Mouse (Mus musculus) midbrain, postnatal 0 days (tissue): Measurements from ENCODE around the gene Tnfsf10. TPM values are rescaled to one million over a fixed set of nuclear protein-coding genes. Genes with fewer than 3 reads are reported as not detected.

Source experiments
- ATAC-seq: fragments of 200-750 bp; cut with Nextera tagmentation; 2 replicates; pipeline ENCODE4 v1.8.0; 2017; ENCODE audit warnings: moderate number of reproducible peaks, mild to moderate bottlenecking, moderate TSS enrichment, moderate library complexity; ENCODE audit not compliant: low FRiP score
- DNase-seq: peaks from one replicate; pipeline ENCODE4 v3.0.0-alpha.2; 2015; ENCODE audit warnings: low spot score
- H3K27ac ChIP-seq: fragments of 300-500 bp; sonication (generic); 2 replicates; pipeline ENCODE4 v1.5.1; 2014; ENCODE audit warnings: low read depth, mild to moderate bottlenecking, low read length, mixed read lengths
- H3K27me3 ChIP-seq: fragments of 300-500 bp; sonication (generic); 2 replicates; pipeline ENCODE4 v1.6.1; 2014; ENCODE audit warnings: low read length, control low read depth, mixed read lengths; ENCODE audit not compliant: insufficient read depth
- H3K36me3 ChIP-seq: fragments of 300-500 bp; sonication (generic); 2 replicates; pipeline ENCODE4 v1.6.1; 2014; ENCODE audit warnings: low read length, control low read depth, mixed read lengths; ENCODE audit not compliant: insufficient read depth
- H3K4me1 ChIP-seq: fragments of 300-500 bp; sonication (generic); 2 replicates; pipeline ENCODE4 v1.6.1; 2014; ENCODE audit warnings: mild to moderate bottlenecking, control low read depth, antibody characterized with exemption, low read length, mixed read lengths; ENCODE audit not compliant: insufficient read depth
- H3K4me2 ChIP-seq: fragments of 300-500 bp; sonication (generic); 2 replicates; pipeline ENCODE4 v1.6.1; 2014; ENCODE audit warnings: low read depth, mild to moderate bottlenecking, low read length, mixed read lengths; ENCODE audit not compliant: poor library complexity, severe bottlenecking
- H3K4me3 ChIP-seq: fragments of 300-500 bp; sonication (generic); 2 replicates; pipeline ENCODE4 v1.5.1; 2014; ENCODE audit warnings: low read depth, mild to moderate bottlenecking, low read length, moderate library complexity
- H3K9ac ChIP-seq: fragments of 300-500 bp; sonication (generic); replicated peaks from 2 replicates; pipeline ENCODE4 v1.6.1; 2014; ENCODE audit warnings: mild to moderate bottlenecking, low read length, moderate library complexity, mixed read lengths; ENCODE audit not compliant: poor library complexity, severe bottlenecking
- H3K9me3 ChIP-seq: fragments of 300-500 bp; sonication (generic); 2 replicates; pipeline ENCODE4 v1.6.1; 2016; ENCODE audit warnings: low read length, control low read depth
- CTCF ChIP-seq: IDR thresholded peaks from 2 replicates; pipeline ENCODE4 v1.5.1; 2016; ENCODE audit warnings: antibody characterized with exemption, mild to moderate bottlenecking
- WGBS: fragments of 180-500 bp; shearing (Covaris S2); extraction: QIAGEN DNeasy Blood & Tissue Kit; methylation state at CpG from one replicate; pipeline ENCODE4 v1.1.7; 2014; 5-methylcytosine and 5-hydroxymethylcytosine counted together
- polyA plus RNA-seq: library from polyadenylated mRNA; unstranded; fragments of >200 nt; fragmentation: Nextera tagmentation; extraction: Ambion mirVana; gene quantifications from 2 replicates; pipeline ENCODE4 v1.2.1, GENCODE M21; 2015
- total RNA-seq: library from RNA; depleted of rRNA; stranded (reverse); fragments of >200 nt; gene quantifications from 2 replicates; pipeline ENCODE4 v1.2.3, GENCODE M21; 2014; rRNA removed

Tnfsf10 gene
- total RNA-seq (0.47 and 3.3 TPM in 2 replicates), polyA plus RNA-seq (0.27 and 0.33 TPM in 2 replicates)

DNA sequence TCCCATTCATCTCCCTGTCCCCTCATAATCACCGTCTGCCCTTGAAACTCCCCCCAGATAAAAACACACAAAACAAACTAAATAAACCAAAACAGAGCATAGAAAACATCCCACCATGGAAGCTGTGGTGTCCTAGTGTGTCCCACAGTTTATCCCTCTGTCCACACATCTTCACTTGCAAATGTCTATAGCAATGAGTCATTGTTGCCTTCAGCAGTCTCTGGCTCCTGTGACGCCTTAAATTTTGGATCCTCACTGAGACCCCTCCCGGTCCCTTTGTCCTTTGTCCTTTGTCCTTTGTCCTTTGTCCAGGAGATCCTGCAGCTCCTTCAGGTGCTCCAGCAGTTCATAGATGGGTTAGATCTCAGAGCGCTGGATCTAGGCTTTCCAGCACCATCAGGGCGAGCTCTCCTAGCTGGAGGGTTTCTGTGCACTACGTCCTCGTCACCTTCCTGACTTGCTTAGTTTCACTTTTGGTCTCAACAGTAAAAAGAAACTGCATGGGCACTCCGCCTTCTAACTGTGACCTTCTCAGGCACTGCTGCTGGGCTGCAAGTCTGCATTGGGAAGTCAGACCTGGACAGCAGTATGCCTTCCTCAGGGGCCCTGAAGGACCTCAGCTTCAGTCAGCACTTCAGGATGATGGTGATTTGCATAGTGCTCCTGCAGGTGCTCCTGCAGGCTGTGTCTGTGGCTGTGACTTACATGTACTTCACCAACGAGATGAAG, at the start of gene Tnfsf10:
TSS of gene Tnfsf10 (plus strand) at position 470 of the 729 bp plus-strand sequence.
- Histone ChIP-seq H3K27me3 (no peaks in the 10 kb centered on the region), H3K4me2 (no peak within 1 kb of the TSS; the same call in 1 of the 2 replicates), H3K9ac (no peak within 1 kb of the TSS), H3K4me1 (no peaks in the 10 kb centered on the region), H3K27ac (no peak within 1 kb of the TSS), H3K4me3 (no peak within 1 kb of the TSS), H3K9me3 (no peaks in the 10 kb centered on the region), H3K36me3 (no peaks in the 10 kb centered on the region)
- TF ChIP-seq CTCF, result no peak
- DNase-seq, result no peak
- ATAC-seq, result no peak
- WGBS, result 68% methylated on average over 9 of the region's 9 CpGs

DNA sequence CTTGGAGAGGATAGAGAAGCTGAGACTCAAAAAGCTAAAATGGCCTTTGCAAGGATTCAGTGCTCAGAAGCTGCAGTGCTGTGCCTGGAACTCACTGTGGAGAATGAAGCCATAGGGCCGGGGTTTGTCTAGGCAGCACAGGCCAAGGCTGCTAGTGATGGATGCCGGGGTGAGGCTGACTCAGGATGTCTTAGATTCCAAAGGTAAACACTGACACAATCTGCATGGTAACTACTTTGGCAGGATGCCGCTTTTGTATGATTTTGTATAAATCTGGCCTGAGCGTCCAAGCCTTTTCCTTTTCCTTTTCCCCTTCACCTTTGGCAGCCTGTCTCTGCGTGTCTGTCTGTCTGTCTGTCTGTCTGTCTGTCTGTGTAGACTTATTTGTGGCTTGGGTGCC, 49.5 kb upstream of the Tnfsf10 start:
- H3K27me3 ChIP-seq, result no peaks in the 10 kb centered on the region
- ATAC-seq, result no peak
- H3K9ac ChIP-seq, result no peak overlapping the region
- DNase-seq, result no peak
- H3K27ac ChIP-seq, result no peak overlapping the region
- H3K4me2 ChIP-seq, result no peak overlapping the region
- no peak for TF ChIP-seq CTCF
- 91% methylated on average over 5 of the region's 5 CpGs for WGBS
- no peak overlapping the region for H3K4me3 ChIP-seq
- no peaks in the 10 kb centered on the region for H3K36me3 ChIP-seq
- H3K9me3 ChIP-seq, result no peaks in the 10 kb centered on the region
- H3K4me1 ChIP-seq, result no peaks in the 10 kb centered on the region

DNA sequence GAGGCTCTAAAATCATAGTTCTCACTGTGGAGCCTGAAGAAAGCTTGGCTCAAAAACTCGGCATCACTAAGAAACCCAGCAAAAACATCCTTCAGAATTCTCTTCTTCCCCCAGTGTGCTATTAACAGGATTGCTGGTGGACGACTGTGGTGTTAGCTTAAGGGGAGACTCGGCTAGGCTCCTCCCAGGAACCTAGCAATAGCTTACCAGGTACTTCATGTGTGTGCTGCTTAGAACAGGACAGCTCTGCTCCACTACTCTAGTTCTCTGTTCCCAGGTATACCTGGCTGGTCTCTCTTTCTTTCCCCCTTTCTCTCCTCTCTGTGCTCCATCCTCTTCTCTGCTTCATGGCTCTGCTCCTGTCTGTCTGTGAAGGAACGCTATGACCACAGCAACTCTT, 48.9 kb upstream of the Tnfsf10 start:
- no peaks in the 10 kb centered on the region for H3K36me3 ChIP-seq
- H3K27me3 ChIP-seq, result no peaks in the 10 kb centered on the region
- WGBS, result 67% methylated on average over 4 of the region's 4 CpGs
- no peak for DNase-seq
- no peak overlapping the region for H3K4me2 ChIP-seq
- no peak for ATAC-seq
- H3K9me3 ChIP-seq, result no peaks in the 10 kb centered on the region
- TF ChIP-seq CTCF, result no peak
- no peak overlapping the region for H3K4me3 ChIP-seq
- H3K4me1 ChIP-seq, result no peaks in the 10 kb centered on the region
- H3K9ac ChIP-seq, result no peak overlapping the region
- H3K27ac ChIP-seq, result no peak overlapping the region

DNA sequence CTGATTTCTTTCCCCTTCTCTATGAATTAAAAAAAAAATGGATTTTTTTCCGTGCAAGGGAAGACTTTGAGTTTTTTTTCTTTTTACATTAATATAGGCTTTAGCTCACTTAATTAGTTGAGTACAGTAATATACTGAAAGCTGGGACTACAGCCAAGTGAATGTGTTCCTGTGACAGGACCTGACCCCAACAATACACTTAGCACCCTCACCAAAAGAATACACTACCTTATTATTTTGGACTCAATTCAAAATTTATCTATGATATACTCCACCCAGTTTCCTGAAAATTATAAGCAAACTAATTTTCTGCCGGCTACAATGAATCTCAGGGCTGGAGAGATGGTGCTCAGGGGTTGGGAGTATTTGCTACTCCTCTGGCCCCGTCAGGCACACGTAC, 47.7 kb upstream of the Tnfsf10 start:
- no peak for DNase-seq
- H3K4me1 ChIP-seq, result no peaks in the 10 kb centered on the region
- WGBS, result 71% methylated on average over 4 of the region's 4 CpGs
- no peaks in the 10 kb centered on the region for H3K27me3 ChIP-seq
- no peak for ATAC-seq
- H3K9me3 ChIP-seq, result no peaks in the 10 kb centered on the region
- TF ChIP-seq CTCF, result no peak
- H3K27ac ChIP-seq, result no peak overlapping the region
- H3K9ac ChIP-seq, result no peak overlapping the region
- H3K4me3 ChIP-seq, result no peak overlapping the region
- H3K36me3 ChIP-seq, result no peaks in the 10 kb centered on the region
- H3K4me2 ChIP-seq, result no peak overlapping the region

DNA sequence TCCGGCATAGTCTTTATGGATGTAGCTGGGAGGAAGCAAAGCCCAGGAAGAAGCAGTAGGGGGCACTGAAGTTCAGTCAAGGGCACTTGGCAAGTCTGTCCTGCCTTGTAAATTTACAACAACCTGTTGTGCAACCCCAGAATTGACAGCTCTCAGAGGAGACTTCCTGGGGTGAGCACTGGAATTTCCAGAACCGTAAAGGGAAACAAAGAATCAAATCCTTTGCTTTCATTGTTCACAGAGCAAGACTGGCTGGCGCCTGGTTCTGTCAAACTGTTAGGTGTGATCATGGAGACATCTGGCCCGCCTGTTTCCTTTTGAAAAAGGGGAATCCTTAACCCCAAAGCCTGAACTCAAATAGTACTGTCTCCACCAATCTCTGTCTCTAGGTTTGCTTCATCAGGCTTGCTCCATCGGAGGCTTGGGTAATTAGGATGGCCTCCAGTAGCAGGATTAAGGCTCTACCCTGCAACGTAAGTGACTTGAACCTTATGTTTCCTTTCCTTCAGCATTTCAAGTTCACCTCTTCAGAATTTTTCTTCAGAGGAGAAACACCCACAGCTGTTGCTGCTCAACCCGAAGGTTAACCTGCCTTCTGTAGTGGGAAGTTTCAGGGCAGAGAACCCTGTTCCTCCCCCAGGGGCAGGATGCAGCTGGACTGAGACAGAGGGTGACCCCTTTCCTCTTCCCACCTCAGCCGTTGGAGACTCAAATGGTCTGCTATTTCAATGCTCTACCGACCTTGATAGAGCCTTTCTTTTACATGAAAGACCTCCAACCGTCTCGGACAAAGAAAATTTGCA, 46.5 kb upstream of the Tnfsf10 start:
- WGBS, result 32% methylated on average over 11 of the region's 11 CpGs
- Histone ChIP-seq H3K9ac (no peak overlapping the region), H3K4me2 (no peak overlapping the region), H3K9me3 (no peaks in the 10 kb centered on the region), H3K4me3 (no peak overlapping the region), H3K27ac (no peak overlapping the region; the same call in 1 of the 2 replicates), H3K36me3 (no peaks in the 10 kb centered on the region), H3K4me1 (no peaks in the 10 kb centered on the region), H3K27me3 (no peaks in the 10 kb centered on the region)
- DNase-seq (peak; percentile 17), ATAC-seq (no peak)
- peak; percentile 34 for TF ChIP-seq CTCF
